Mouse (Mus musculus) retina, postnatal 1 day (tissue): Measurements from ENCODE around the gene Adgrl2.
A peak's percentile ranks its signal among the peaks of the same experiment; 100 is the strongest.

ENCODE experiments used
- DNase-seq: peaks from one replicate; pipeline ENCODE4 v3.0.0-alpha.2; 2012

Gene Adgrl2

DNA sequence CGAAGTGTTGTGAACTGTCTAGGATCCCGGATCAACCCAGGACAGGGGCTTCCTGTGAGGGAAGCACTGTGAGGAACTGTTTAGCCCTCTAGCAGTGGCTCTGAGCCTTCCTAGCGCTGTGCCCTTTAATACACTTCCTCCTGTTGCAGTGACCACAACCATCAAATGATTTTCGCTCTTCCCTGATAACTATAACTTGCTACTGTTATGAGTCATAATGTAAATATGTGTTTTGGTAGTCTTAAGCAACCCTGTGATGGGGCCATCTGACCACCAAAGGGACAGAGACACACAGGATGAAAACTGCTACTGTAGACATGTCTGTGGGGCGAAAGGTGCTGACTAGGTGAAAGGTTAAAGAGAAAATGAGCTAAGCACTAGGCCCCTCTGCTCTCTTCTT, 71.9 kb downstream of the Adgrl2 start:
- DNase-seq, result no peak

DNA sequence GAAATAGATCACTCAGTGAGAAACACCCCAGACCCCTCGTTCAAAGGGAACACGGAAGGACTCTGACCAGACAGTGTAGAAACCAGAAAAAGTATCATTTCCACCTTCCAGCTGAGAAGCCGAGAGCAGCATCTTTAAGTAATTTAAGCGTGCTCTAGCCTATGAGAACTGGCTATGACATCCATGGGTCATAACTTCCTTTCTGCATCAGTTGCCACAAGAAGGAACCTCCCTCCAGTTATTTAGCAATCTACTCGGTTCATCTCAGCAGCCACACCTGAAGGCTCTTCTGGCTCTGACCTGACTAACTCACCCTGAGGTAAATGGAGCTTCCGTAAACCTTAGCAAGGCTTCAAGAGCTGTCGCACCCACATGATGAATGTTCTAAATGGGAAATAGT, 72.5 kb downstream of the Adgrl2 start:
- no peak for DNase-seq

DNA sequence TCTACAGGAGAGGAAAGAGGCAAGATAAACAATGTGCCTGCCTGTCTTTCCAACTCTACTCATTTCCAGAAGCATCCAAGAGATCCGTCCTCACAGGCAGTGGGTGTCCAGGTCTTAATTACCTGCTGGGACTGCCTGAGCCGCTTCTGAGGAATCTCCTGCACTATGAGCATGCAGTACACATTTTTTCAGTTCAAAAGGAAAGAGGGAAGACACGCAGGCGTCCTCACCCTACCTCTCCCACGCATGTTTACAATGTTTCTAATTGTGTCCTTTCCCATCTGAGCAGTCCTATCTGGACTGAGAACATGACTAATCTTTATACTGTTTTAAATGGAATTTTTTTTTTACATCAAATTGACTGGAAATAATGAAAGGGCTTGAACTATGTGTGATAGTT, 74.1 kb downstream of the Adgrl2 start:
- DNase-seq, result no peak

DNA sequence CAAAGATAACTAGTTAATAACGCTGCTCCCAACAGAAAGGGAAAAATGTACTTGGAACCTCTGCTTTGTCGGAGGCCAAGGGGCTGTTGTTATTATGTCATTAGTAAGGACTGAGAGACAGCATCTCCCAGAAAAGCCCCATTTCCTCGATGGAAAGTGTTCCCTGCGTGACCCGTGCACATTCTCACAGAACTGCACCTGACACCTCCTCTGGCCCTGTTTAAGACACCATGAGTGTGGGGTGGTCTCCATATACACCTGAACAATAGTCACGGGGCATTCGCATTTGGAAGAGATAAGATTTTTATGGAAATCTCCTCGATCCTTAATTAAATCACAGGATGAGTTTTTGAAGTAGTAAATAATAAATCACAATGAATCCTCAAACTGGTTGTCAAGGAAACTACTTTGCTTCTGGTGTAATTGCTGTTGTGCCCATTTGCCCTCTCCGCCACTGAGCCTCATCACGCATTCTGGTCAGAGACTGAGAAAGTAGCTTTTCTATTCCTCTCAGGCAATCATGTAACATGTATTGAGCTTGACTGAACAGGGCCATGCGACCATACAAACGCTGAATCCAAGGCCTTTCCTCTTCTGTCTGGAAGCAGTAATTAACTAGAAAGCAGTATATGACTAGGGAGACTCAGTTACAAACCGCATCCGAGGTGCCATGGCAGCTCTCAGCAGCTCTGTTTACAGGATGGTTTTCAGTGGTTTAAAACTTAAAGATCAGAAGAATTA, 77.2 kb downstream of the Adgrl2 start:
- DNase-seq, result peak; percentile 61

DNA sequence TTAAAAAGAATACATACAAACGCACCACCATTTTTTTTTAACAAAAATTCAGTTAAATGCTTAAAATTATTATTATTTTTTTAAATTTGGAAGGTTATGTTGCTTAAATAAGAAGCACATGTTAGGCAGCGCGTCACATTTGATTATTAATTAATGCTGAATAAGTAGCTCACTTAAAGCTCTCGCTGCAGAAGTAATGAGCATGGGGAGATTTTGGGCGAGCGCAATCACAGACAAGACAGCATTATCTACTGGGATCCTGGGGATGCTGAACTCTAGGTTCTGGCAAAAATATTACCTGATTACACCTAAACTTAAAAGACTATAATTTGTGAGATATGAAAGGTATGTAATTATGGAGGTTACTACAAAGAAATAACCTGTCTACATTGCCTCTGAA, 77.8 kb downstream of the Adgrl2 start:
- peak; percentile 55 for DNase-seq

DNA sequence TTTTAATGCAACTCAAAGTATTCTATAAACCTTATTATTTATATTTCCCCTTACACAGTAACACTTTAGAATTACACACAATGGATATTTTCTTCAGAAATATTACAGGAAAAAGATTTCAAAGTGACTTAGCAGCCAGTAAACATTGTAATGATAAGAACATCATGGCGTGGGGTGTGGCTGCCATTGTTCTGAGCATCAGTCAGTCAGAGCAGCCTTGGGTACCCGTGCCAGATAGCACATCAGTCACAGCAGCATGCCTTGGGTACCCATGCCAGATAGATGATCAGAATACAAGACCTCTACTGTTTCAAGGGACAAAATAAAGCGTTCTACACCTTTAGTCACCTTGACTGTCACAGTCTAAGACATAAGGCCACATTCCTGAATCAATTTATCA, 82.5 kb downstream of the Adgrl2 start:
- DNase-seq, result no peak

DNA sequence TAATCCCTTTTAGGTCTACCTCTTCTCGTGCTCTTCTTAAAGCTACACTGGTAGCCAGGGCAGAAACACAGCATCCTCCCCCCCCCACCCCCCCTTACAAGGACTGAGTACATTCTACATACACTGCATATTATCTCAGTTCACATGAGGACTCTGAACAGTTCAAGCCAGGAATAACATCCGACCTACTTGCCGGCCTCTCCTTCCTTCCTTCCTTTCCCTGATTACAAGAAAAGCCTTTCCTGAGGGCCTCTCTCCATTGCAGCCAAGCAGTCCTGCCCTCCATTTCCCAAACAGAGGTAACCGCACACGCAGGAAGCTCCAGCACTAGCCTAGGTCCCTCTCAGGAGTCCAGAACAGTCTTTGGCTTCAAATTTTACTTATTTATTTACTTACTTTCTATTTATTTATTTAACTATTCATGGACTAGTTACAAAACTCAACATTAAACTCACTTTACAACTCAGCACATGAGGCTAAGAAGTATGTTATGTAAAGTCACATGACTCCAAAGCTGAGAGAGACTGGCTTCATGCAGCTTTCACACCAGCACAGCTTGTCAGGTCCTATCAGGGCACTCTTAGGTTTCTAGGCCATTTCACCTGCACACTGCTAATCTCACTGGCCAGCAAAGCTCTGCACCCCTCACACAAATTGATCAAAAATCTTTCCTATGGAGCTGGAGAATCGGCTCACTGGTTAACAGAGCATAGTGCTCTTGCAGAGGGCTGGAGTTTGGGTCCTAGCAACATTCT, 83.2 kb downstream of the Adgrl2 start:
- peak; percentile 33 for DNase-seq

DNA sequence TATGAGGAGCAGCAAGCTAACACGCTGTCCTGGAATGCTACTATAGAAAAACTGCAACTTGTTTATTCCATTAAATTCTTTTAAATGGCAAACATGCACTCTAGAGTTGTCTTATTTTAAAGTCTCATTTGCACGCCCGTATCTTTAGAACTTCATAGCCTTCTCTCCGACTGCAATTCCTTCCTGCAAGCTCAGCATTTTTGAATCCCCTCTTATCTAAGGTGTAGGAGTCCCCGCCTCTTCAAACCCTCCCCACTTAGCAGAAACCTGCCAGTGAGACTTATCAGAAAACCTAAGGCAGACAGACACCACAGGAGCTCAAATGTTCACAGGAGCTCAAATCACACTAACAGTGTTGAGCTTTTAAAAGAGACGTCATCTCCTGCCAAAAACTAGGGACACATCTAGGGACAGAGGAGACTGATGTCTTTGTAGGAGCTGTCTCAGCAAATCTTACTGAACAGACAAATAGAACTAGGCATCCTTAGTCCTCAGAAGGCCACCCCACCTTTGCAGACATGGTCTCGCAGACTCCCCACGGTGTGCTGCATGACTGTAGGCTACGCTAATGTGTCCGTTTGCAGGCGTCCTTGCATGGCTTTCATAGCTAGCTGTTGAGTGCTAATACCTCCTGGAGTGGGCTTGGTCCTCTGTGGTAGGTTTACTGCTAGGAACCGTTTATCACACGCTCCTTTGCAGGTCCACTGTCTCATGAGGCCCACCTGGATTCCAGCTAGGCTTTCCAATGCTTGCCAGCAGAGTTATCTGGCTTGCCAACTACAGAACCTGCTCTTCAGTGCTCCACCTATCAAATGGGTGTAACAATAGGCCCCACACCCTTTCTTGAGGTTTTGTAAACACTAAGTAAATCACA, 84.2 kb downstream of the Adgrl2 start:
- no peak for DNase-seq

DNA sequence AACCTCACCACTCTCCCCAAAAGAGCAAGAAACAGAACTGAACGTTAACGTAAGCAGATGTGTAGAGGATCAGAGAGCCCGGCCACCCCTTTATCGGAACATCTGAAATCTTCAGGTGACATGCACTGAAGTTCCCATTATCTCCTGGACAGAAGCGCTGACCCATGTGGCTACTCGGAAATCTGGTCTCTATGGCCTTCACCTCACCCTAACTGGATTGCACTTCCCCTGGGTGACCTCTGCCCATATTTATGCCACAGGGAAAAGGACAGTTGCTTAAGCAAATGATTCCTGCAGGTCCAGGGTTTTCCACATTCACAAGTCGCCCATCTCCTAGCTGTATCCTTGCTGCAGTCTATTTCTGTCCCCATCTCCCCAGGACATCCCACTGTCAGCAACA, 84.9 kb downstream of the Adgrl2 start:
- DNase-seq, result no peak

DNA sequence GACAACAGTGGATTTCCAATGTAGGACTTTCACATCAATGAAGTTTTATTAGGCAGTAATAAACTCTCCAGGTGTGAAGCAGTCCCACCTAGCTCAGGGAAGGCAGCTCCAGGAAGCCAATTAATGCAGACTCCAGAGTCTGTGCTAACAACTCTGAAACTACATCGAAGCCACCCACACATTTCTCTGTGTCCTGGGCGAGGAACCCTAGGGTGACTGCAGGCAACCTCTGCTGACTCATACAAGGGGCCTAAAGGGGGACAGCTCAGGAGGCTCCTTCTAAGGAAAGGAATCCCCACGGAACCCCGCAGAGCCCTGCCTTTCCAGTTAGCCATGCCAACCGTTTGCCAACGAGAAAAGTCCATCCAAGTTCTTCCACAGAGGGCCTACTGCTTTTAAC, 90.5 kb downstream of the Adgrl2 start:
- no peak for DNase-seq

DNA sequence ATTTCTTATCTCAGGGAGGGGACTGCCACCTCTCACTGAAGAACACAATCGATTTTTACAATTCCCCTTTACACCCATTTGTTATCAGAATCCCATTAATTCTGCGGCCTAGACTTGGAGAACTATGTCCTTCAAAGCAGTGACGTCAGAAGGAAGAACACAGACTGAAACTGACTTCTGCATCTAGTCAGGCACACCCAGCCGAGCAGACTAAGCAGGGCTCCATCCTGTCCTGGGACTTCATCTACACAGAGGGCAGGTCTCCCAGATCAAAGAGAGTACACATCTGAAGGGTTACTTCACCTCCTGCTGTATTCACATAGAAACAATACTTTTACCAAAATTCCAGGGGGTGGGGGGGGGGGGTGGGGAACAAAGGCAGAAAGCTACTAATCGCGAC, 90.9 kb downstream of the Adgrl2 start:
- DNase-seq, result no peak

DNA sequence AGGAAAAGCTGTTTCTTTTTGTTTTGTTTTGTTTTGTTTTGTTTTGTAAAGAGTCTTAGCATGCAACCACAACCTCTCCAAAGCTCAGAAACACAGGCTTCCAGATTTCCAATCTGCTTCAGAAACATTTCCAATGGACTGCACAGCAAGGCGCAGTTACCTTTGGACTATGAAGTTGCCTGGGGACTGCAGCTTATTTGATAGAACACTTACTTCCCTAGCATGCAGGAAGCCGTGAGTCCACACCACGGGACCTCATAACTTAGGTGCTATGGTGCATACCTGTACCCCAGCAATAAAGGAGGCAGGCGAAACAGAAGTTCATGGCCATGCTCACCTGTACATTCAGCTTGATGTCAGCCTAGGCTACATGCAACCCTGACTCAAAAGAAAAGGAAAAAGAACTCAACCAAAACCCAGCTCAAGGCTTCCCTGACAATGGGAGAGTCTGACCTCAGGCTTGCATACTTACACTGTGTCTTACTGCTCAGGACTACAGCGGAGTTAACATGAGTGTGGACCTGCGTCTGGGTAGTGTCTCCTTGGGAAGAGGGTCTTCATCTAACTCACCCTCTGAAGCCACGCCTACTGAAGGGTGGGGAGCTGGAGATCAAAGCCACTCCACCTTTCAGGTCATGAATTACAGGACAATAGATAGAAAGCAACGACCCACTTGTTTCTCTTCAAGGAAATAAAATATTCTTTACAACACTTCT, 91.7 kb downstream of the Adgrl2 start:
- DNase-seq, result no peak

DNA sequence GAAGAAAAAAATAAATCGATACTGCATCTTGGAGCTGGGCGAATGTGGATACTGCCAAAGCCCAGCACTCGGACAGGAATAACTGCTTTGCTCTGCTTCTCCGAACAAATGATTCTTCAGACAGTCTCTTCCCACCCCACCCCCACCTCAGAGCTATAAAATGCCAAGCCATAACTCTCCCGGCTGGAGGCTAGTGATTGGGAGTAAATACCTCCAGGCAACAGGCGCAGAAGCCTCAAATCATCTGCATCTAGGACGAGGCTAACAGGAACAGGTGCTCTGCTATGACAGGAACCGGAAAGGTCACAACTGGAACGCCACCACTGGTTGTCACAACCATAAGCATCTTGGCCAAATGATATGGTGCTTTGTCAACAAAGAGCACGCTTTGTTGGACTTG, 94.1 kb downstream of the Adgrl2 start:
- DNase-seq, result no peak

DNA sequence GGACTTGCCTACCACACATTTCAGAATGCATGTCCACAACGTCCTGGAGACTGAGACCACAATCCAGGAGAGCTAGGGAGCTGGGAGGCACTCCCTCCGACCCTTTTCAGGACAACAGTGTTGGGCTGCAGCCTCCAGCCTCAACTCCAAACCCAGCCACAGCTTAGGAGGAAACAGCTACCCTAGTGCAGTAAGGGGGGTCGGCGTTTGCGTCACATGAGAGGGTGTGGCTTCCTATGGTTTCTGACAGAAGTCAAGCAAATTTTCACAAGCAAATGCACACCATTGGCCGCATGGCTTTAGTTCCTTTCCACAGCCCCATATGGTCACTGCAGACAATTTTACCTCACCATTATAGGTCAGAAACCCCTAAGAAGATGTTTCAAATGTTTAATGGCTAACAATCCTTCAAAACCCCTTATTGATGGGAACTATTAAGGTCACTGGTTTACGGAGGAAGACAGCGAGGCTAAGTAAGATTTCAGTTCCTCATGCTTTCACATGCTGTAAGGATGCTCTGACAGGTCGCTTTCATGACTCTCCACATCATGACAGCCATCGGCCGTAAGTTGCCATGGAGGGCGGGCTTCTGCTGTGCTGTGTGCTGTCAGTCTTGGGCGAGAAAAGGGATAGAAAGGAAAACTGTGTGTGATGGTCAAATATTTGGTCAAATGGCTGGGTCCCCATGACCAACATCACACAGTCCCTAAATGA, 94.8 kb downstream of the Adgrl2 start:
- no peak for DNase-seq

DNA sequence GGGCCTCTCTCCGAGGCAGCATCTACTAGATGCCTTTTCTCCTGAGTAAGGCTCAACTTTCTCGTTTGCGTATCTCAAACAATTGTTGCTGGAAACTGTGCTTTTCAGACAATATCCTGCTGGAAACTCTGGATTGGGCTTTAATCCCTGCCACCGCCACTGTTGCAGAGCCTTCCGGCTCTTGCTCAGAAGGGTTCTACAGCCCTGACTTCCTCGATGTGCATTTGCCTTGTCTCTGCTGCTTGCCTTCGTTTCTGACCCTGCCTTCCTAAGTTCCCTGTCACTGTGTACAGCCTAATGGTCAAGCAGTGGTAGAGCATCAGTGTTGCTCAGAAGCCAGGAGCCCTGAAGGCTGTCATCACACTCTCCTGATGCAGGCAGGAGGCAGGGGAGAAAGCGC, 95.5 kb downstream of the Adgrl2 start:
- no peak for DNase-seq

DNA sequence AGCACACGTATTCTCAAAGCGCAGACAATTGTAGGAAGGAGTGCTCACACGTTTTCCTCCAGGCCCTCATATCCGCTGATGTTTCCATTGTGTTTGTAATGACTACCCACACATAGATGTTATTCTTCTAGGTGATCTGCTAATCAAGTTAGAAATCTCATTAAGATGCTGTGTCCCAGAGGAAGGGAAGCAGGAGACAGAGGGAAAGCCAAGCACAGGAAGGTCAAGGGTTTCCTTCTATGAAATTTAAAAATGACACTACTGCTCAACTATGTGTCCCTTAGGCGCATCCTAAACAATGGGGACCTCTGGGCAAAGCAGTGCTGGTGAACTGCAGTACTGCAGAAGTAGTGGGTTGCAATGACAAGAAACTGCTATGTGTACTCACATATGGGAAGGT, 102.5 kb downstream of the Adgrl2 start:
- DNase-seq, result no peak

DNA sequence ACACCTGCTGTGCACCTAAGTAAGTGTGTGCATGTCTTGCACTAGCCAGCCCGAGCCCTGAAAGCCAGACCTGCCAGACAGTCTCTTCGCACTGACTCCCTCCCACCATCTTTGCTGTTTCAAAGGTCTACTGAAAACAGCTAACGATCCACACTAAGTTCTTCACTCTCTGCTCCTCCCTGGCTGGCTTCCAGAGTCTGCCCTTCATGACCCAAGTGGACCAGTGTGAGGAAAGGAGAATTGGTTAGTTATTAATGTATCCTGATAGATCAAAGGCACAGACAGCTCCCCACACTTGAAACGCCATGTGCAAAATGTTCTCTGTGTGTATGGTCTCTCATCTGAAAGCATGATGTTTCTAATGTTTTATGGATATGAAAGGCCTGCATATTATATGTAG, 103.4 kb downstream of the Adgrl2 start:
- no peak for DNase-seq

DNA sequence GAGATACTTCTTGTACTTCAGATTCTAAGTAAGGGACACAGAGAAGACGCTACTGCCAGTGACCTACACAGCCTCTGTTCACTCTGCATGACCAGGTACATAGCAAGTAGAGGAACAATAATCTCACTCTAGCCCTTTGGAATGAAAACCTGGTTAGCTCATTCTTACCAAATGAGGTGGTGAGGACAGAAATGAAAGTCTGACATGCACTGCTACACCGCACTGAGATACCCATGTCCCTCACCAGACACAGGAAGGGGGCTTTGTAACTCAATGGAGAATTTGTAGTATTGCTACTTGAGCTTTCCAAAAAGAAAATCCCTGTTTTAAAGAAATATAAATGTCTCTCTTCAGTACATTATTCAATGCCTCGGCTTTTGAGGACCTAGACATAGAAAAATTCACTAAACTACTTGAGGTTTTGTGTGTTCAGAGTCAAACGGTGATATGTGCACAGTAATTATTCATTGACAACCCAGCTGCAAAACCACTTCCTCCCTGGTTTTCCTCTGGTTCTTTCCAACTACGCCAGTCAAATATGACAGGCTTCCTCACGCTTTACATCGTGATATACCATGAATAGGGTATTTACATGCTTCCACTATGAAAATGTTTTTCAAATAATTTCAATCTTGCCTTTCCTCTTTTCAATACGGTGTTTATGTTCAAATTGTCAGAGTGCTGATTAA, 104.2 kb downstream of the Adgrl2 start:
- DNase-seq, result no peak

DNA sequence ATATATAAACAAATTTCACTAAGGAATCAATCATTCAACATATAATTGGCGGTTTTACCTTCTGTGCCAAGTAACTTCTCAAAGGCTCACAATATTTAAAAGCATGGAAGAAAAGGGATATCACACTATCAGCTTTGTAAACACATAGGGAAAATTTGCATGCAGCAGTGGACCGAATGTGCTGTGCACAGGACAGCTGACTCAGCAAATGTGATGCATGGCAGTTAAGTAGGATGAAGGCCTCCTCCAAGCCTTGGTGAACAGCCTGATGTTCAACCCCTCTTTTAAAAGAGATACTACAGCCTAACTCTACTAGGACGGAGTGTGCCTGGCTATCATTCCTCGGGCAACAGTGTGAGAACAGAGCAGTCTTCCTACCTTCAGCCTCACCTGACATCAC, 105.2 kb downstream of the Adgrl2 start:
- DNase-seq, result no peak

DNA sequence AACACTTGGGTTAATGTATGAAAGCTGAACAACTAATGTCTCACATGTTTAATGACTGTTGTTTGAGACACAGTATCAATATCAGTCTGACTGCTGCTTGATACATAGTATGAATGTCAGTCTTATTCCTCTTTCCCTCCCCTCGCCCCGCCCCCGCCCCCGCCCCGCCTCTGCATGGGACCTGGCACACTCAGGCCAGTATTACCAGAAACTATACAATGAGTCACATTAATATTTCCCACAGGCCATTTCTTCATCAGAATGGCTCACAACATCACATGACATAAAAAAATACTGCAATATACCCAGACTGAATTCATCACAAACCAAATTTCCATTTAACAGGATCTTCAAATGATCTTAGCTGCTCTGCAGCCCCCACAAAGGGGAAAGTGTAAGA, 108.9 kb downstream of the Adgrl2 start:
- DNase-seq, result no peak

DNA sequence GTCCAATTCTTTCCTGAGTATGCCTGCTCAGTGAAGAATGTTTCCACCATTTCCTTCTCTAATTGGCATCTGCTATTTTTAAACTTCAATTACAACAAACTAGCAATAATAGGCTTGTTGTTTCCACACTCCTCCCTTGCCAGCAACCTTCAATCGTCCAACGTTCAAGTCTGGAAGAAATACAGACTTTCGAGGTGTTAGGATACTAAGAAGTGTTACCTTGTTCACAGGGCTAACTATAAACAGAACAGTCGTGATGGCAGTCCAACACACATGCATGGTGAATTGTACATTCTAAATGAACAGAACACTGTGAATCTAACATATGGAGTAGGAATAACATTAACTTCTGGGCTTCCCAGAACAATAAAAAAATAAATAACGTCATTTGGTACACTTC, 117.8 kb downstream of the Adgrl2 start:
- DNase-seq, result no peak
